Comparison of ENCODE assay signal across 8 mouse cellular contexts in the genomic region with DNA sequence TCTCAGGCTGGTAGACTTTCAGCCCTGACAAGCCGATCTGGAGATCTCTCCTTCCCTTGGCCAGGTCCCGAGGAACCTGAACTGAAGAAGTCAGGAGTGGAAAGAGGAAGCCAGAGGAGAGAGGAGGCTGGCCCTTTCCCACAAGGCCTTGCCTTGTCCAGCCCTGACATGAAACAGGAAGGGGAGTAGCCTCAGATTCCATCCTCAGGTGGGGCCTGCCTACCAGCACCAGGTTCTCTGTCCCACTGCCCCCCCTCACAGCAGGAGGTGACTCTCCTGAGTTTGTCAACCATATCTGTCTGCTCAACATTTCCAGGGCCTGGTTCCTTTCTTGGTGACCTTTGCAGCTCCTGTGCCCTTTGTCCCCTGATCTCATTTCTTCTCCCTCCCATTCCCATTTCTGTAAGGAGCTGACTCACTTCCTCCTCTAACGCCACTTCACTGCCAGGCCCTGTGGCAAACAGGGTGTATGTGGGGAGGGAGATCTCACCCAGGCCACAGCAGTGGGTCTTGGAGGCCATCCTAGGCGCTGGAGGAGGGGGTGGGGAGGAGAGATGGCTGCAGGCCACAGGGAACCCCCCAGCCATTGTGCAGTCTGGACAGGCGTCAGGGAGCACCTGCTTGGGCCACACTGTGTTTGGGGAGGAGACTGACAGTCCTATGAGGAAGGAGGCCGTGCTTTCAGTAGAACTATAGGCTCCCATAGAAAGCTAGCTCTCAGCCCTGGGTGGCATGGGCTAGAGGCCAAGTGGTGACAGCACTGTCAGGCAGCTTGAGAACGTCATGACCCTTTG. TPM values are rescaled to one million over a fixed set of nuclear protein-coding genes. Genes with fewer than 3 reads are reported as not detected.
A peak's percentile ranks its signal among the peaks of the same experiment; 100 is the strongest.
DNase-seq lines count a peak whose midpoint lies in the region; ATAC-seq and TF ChIP-seq lines count a peak whose summit lies in the region.

No protein-coding gene starts in this region.

- peak overlapping the region; percentile 29 for H3K4me3 ChIP-seq in gastrocnemius, adult 2 months
- H3K4me3 ChIP-seq in forebrain, embryonic 15.5 days: no peak overlapping the region
- H3K4me3 ChIP-seq in lung, embryonic 14.5 days (ENCODE audit: low read depth, low read length): no peak overlapping the region

- no peaks in the 10 kb centered on the region for H3K27me3 ChIP-seq in forebrain, embryonic 15.5 days
- H3K27me3 ChIP-seq in lung, embryonic 14.5 days (ENCODE audit: insufficient read depth, low read length): no peaks in the 10 kb centered on the region

- H3K4me2 ChIP-seq in forebrain, embryonic 15.5 days (replicated peaks): no peak overlapping the region
- H3K4me2 ChIP-seq in lung, embryonic 14.5 days: peak overlapping the region; percentile 36

- WGBS in forebrain, embryonic 15.5 days: 40% methylated on average over 7 of the region's 7 CpGs
- WGBS in lung, embryonic 14.5 days: 38% methylated on average over 7 of the region's 7 CpGs

- no peak for TF ChIP-seq CTCF in gastrocnemius, adult 2 months (IDR thresholded peaks at IDR 0.05)
- no peak for TF ChIP-seq CTCF in lung, embryonic 14.5 days (IDR thresholded peaks at IDR 0.05; ENCODE audit: low read depth)

- H3K36me3 ChIP-seq in forebrain, embryonic 15.5 days: no peaks in the 10 kb centered on the region
- H3K36me3 ChIP-seq in lung, embryonic 14.5 days (ENCODE audit: insufficient read depth): peaks cover 5% of the 10 kb centered on the region; the same call in 1 of the 2 replicates

- ATAC-seq in forebrain, embryonic 15.5 days (replicated peaks): peak; percentile 49; the same call in 1 of the 2 replicates
- ATAC-seq in lung, embryonic 14.5 days (ENCODE audit: insufficient read depth): peak; percentile 18; the same call in 1 of the 2 replicates

- no peak overlapping the region for H3K9ac ChIP-seq in forebrain, embryonic 15.5 days (replicated peaks)
- H3K9ac ChIP-seq in lung, embryonic 14.5 days: peak overlapping the region; percentile 26

- no peaks in the 10 kb centered on the region for H3K9me3 ChIP-seq in forebrain, embryonic 15.5 days
- no peaks in the 10 kb centered on the region for H3K9me3 ChIP-seq in lung, embryonic 14.5 days (ENCODE audit: low read depth, low read length)

- peak overlapping the region; percentile 86 for H3K27ac ChIP-seq in gastrocnemius, adult 2 months
- peak overlapping the region; percentile 46 for H3K27ac ChIP-seq in forebrain, embryonic 15.5 days (replicated peaks)
- H3K27ac ChIP-seq in lung, embryonic 14.5 days (ENCODE audit: low read depth): peak overlapping the region; percentile 92

- peak; percentile 47 for DNase-seq in gastrocnemius, adult 2 months
- no peak for DNase-seq in gastrocnemius, postnatal 10 days
- DNase-seq in adrenal gland, postnatal 25 days: peak; percentile 69
- peak; percentile 74 for DNase-seq in kidney, adult 18-20 months
- peak; percentile 15 for DNase-seq in lung, embryonic 14.5 days
- DNase-seq in telencephalon, adult 2 months (ENCODE audit: low read depth, low spot score): peak; percentile 75
- DNase-seq in T-cell, adult 2 months (ENCODE audit: low spot score): no peak

- intact Hi-C loops in gastrocnemius, adult 2 months (cut with DNase I): no loop called here

- peaks cover 55% of the 10 kb centered on the region for H3K4me1 ChIP-seq in forebrain, embryonic 15.5 days
- H3K4me1 ChIP-seq in lung, embryonic 14.5 days (ENCODE audit: insufficient read depth): peaks cover 26% of the 10 kb centered on the region

RNA-seq across cellular contexts. Expression of gene Gm10277, which starts 1.6 kb away (rescaled TPM):
- not detected for total RNA-seq in gastrocnemius, adult 2 months (2021)
- total RNA-seq in gastrocnemius, postnatal 10 days (2021): not detected
- total RNA-seq in adrenal gland, postnatal 25 days (2021): not detected in 2 replicates
- 2.4 and 2.5 TPM in 2 replicates for polyA plus RNA-seq in forebrain, embryonic 15.5 days (2015; fragmentation: Nextera tagmentation; extraction: Ambion mirVana)
- polyA plus RNA-seq in lung, embryonic 14.5 days (2014; fragmentation: Nextera tagmentation; extraction: Ambion mirVana): 1.1 and 1.5 TPM in 2 replicates

RNA-seq across cellular contexts. Expression of gene Myo18a, which starts 22.9 kb away (rescaled TPM):
- total RNA-seq in gastrocnemius, adult 2 months (2021): 100 to 1,000 TPM; 345 to 399 TPM
- 100 to 1,000 TPM; 300 to 302 TPM for total RNA-seq in gastrocnemius, postnatal 10 days (2021)
- total RNA-seq in adrenal gland, postnatal 25 days (2021): 60.7 and 84.2 TPM in 2 replicates
- 45.5 and 52.5 TPM in 2 replicates for polyA plus RNA-seq in forebrain, embryonic 15.5 days (2015; fragmentation: Nextera tagmentation; extraction: Ambion mirVana)
- 32.2 and 35.0 TPM in 2 replicates for polyA plus RNA-seq in lung, embryonic 14.5 days (2014; fragmentation: Nextera tagmentation; extraction: Ambion mirVana)

Comparison
In these comparisons a context has a peak if more than half of its experiments do, and no peak if none do; other contexts are left out.
1. DNase-seq: peak in gastrocnemius, adult 2 months (single experiment), adrenal gland, postnatal 25 days (single experiment), kidney, adult 18-20 months (single experiment), lung, embryonic 14.5 days (single experiment) and telencephalon, adult 2 months (single experiment); none in gastrocnemius, postnatal 10 days (single experiment) and T-cell, adult 2 months (single experiment).
2. Peak in every context shown above with its lines, with median percentiles within 50 percentile points of each other: H3K27ac ChIP-seq.